Mouse (Mus musculus) E14TG2a.4 (cell line): ENCODE measurements around the gene Tsnax.

Experiments
- CTCF ChIP-seq: conservative IDR thresholded peaks from 2 replicates; pipeline ENCODE4 v1.5.1; 2014; ENCODE audit warnings: low read length
- NANOG ChIP-seq: IDR thresholded peaks from 2 replicates; pipeline ENCODE4 v1.6.1; 2014; ENCODE audit warnings: borderline replicate concordance, low read length, mixed read lengths
- POU5F1 ChIP-seq: IDR thresholded peaks from 2 replicates; pipeline ENCODE4 v1.6.1; 2014; ENCODE audit warnings: low read length, borderline replicate concordance

- no peak for TF ChIP-seq CTCF
- TF ChIP-seq POU5F1, result no peak
- no peak for TF ChIP-seq NANOG
These were observed 47.8 kb upstream of the Tsnax start for GRCm38 (mm10) chr8:124964966-124965365.
